Mouse (Mus musculus) adrenal gland, adult 18-20 months (tissue): Measurements from ENCODE around the gene Bpi. TPM values are rescaled to one million over a fixed set of nuclear protein-coding genes. Genes with fewer than 3 reads are reported as not detected.
A peak's percentile ranks its signal among the peaks of the same experiment; 100 is the strongest.

Experiments
- DNase-seq, 2 experiments: peaks; one replicate each; pipeline ENCODE4 v3.0.0; 2021 to 2022; ENCODE audit warnings: low spot score in 2 of 2
- long read RNA-seq, 2 experiments: library from polyadenylated mRNA; stranded (forward); transcript quantifications; one replicate each; pipeline ENCODE4 v2.0.0; 2021
- total RNA-seq, 2 experiments: library from RNA; stranded (reverse); gene quantifications; 1 replicate in 1 of 2; 2 replicates in 1 of 2; pipeline ENCODE4 v1.2.3; 2021

The Bpi gene
- total RNA-seq, result not detected
- long read RNA-seq, experiment 1, result 0 reads
- long read RNA-seq, experiment 2, result 0 reads

DNA sequence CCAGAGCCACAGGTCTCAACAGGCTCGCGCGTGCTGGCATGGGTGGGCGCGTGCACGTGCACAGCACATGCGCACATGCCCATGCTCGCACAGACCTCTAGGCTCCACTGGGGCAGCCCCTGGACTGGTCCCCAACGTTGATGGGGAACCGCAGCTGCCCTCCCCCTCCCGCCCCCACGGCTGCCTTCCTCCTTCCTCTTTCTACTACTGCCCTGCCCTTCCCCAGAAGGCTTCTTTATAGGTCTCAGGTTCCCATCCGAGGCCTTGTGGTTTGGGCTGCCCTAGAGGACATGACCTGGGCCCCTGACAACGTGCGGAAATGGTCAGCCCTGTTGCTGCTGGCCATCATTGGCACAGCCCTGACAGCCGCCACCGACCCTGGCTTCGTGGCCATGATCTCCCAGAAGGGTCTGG lies at the start of gene Bpi:
Bpi (plus strand) TSS at position 90 of the 414 bp plus-strand sequence.
- no peak for DNase-seq

DNA sequence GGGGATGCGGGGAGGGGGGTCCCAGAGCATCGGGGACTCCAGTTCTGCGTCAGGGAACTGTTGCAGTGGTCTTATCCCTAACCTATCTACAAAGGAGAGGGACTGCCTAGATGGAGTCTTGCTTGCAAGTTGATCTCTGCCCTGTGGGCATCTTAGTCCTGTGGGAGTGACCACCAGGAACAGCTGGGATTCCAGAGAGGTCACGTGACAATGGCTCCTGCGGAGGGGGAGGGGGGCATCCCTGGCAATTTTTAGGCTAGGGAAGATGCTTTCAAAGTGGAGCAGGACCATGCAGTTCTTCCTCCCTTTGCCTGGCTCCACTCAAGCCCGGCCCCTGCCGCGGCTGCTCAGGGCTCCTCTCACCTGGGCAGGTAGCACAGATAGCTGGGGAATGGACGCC lies 48.1 kb upstream of the Bpi start:
- no peak for DNase-seq

DNA sequence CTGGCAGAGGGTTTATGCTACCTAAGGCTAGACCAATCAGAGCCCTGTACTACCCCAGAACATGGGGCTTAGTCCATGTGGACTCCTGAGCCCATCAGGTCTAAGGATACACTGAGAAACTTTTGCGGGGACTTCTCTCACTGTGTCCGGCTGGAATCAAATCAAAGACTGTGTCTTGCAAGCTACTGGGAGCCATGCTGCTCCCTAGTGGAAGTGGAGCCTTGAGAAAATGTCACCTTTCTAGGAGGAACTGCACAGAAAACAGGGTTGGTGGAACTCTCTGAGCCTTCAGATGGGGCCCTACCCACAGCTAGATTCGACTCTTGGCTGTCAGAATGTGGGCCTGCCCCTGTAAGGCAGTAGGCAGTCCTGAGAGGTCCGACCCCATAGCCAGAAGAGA lies 47.4 kb upstream of the Bpi start:
- DNase-seq, result peak in 1 of 2 experiments; percentile 53

DNA sequence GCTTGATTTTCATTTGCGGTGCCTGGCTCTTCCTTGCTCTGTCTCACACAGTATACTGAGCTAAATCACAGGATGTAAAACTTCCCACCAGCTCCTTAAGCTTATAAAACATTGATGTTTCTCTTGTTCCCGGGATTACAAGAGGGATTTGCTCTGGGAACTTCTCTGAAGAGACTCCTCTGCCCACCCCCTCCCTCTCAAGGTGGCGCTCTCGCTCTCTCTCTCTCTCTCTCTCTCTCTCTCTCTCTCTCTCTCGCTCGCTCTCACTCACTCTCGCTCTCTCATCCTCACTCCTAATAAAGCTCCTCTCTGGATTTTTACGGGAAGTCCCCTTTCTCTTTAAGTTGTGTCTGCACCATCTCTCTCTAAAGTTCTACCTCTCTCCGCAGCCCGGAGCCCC lies 46.9 kb upstream of the Bpi start:
- DNase-seq, result no peak

DNA sequence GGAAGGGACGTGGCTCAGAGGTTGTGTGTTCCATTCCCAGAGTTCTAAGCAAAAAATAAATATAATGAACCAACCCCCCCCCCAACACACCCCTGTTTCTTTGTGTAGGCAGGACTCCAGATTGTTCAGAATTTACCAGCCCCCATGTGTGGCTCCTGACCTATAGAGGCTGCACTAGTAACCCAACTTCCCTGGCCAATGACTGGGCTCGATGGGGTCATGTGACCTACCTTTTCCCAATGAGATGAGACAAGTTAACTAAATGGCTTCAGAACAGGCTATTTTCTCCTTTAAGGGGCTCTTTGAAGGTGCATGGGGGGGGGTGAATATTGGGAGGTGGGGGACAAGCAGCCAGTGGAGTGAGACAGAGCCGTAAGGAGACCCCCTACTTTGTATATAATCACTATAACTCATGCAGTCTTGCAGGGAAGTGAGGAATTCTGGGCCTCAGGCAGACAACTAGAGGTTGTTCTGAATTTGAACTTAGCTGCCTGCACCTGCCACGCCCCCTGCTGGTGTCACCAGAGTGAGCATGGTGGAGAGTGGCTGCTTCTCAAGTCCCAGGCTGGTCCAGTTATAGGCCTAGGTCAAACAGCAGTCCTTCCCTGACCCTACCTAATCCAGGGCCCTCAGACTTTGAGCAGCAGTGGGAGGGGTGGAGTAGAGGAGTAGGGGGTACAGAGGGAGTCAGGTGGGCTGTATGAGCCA lies 46.0 kb upstream of the Bpi start:
- DNase-seq, result no peak

GRCm38 (mm10) chr2:158215283-158216117 lies 42.4 kb upstream of the Bpi start:
- no peak for DNase-seq

GRCm38 (mm10) chr2:158216510-158216909 lies 41.4 kb upstream of the Bpi start:
- DNase-seq, result no peak

GRCm38 (mm10) chr2:158219562-158219961 lies 38.3 kb upstream of the Bpi start:
- DNase-seq, result no peak

DNA sequence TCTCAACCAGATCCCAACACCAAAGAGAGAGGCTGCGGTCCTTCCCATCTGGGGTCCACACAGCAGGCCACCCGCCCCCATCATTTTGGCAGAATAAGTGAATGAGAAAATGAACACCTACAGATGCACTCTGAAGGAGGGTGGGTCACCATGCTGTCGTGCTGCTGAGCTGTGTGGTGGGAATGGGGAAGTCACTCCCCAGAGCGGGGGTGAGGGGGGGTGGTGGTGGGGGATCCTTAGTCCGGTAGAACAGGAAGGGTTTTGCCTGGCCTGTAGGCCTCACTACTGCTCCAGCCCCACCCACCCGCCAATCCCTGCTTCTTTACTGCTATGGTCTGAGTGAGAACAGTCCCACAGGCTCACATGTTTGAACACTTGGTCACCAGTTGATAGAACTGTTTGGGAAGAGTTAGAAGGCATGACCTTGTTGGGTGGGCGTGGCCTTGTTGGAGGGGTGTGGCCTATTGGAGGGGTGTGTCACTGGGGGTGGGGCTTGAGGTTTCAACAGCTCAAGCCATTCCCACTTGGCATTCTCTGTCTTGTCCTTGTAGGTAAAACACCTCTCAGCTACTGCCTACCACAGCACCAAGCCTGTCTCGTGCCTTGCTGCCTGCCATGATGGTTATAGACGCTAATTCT lies 36.3 kb upstream of the Bpi start:
- DNase-seq, result no peak

DNA sequence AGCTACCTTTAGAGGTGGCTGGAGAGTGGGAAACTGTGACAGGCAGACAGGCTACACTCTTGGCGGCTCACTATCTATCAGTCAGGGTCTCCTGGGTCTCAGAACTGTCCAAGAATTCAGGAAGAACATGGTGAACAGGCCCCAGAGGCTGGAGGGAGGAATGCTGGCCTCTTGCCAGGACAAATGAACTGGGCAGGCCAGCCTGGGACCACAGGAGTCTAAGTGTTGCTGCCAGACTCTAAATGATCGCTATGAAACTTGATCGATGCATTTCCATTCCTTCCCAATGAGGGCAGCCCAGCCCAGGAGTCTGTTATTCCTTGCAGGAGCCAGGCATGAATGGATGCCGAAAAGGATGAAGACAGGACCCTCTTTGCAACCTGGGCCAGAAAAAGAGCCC lies 35.2 kb upstream of the Bpi start:
- no peak for DNase-seq

DNA sequence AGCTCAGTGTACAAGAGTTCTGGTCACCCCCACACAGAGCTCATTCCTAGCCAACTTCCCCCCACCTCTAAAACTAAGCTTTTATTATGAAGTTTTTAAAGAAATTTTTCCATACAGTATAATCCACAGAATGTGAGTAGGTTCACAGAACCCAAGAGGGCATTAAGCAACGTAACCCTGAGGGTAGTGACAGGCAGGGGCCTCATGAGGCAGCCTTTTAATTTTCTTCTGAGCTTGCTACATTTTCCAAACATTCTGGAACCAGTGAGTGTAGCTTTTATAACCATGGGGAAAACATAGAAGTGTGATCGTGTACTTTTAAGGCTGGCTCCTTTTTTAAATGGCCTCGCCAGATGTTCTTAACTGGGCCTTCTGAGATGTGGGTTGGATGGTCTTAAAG lies 34.4 kb upstream of the Bpi start:
- no peak for DNase-seq

- DNase-seq, result no peak
Measured at GRCm38 (mm10) chr2:158225301-158225700, 32.6 kb upstream of the Bpi start.

DNA sequence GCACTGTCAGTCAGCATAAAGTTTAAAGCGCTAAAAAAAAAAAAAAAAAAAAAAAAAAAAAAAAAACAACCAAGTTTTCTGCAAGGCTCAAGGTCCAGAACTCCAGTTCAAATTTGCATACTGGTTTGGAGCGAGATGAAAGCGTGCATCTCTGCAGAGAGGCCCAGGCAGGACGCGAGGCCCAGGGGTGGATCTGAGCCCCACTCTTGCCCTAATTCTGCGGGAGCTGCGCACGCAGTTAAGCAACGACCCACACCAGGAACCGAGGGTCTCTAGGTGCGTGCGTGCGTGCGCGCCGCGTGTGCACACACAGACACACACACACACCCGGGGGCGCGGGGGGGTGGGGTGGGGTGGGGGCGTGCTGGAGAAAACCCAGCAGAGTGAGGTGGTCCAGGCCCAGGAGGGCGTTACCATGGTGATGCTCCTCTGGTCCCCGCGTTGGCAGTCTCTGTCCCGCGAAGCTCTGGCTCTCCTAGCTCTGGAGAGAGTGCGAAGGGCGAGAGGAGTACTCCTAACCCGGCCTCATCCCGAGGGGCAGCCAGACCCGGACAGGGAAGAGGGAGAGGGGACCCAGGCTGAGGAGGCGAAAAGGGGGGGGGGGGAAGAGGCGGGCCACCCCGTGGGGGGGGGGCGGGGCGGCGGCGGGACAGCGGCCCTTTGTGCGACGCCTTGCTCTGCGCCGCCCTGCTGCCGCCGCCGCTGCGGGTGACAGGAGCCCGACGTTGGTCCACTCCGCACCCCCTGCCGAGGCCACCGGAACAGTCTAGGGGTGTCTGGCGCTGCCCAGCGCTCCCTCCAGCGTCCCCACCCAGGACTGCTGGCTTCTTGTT lies 29.0 kb upstream of the Bpi start, which contains the start of gene D630003M21Rik:
D630003M21Rik (minus strand) TSS at position 553 of the 833 bp plus-strand sequence.
- DNase-seq, result peak in 1 of 2 experiments; percentile 36

GRCm38 (mm10) chr2:158229503-158229892 lies 28.4 kb upstream of the Bpi start:
- no peak for DNase-seq

- DNase-seq, result no peak
Measured at GRCm38 (mm10) chr2:158230617-158231016, 27.3 kb upstream of the Bpi start.

DNA sequence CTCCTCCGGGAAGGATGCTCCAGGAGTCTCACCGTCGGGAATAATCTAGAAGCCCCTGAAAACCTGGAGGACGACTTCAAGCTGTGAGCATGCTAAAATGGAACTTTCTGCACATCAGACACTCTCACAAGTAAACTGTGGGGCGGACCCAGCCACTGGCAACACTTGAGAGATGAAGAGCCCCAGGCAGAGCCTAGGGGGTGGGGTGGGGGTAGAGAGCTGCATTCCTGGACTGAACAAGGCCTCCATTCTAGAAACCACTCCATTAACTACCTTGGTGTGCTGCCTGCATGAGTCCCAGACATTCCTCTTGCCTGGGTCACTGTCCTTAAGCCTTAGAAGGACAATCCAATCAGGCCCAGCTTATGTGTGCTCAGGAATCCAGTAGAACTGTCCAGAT lies 26.8 kb upstream of the Bpi start:
- DNase-seq, result no peak

GRCm38 (mm10) chr2:158232414-158232813 lies 25.5 kb upstream of the Bpi start:
- DNase-seq, result no peak

- DNase-seq, result no peak
Measured at GRCm38 (mm10) chr2:158233106-158233505, 24.8 kb upstream of the Bpi start.

- DNase-seq, result no peak
Measured at GRCm38 (mm10) chr2:158236698-158237097, 21.2 kb upstream of the Bpi start.

GRCm38 (mm10) chr2:158238101-158238500 lies 19.8 kb upstream of the Bpi start:
- no peak for DNase-seq
